Mouse (Mus musculus): ENCODE measurements around the gene Bicral. TPM values are rescaled to one million over a fixed set of nuclear protein-coding genes. Genes with fewer than 3 reads are reported as not detected.

Gene Bicral
- total and polyA plus RNA-seq, 3 experiments = 3.0 to 7.4 (median 5.9) TPM

- no peak for TF ChIP-seq MXI1 (IDR thresholded peaks at IDR 0.05; ENCODE audit: low read depth, low read length)
- TF ChIP-seq USF2 (conservative IDR thresholded peaks at IDR 0.05; ENCODE audit: low read depth, low read length) = no peak
- no peak for TF ChIP-seq UBTF (IDR thresholded peaks at IDR 0.05; ENCODE audit: low read depth, low read length)
- TF ChIP-seq POLR2A (IDR thresholded peaks at IDR 0.05; ENCODE audit: low read depth, low read length) = no peak
- no peak for TF ChIP-seq BHLHE40 (IDR thresholded peaks at IDR 0.05; ENCODE audit: low read depth, low read length)
- peak; percentile 95 for TF ChIP-seq IRF4 (IDR thresholded peaks at IDR 0.05; ENCODE audit: low read depth, low read length)
- no peak for TF ChIP-seq JUND (conservative IDR thresholded peaks at IDR 0.05; ENCODE audit: low read depth, low read length)
- TF ChIP-seq E2F4 (IDR thresholded peaks at IDR 0.05; ENCODE audit: insufficient replicate concordance, low read depth, low read length) = no peak
- TF ChIP-seq ZMIZ1 (IDR thresholded peaks at IDR 0.05; ENCODE audit: low read depth, low read length) = no peak
- peak; percentile 36; the same call in 1 of the 2 replicates for TF ChIP-seq ETS1 (conservative IDR thresholded peaks at IDR 0.05; ENCODE audit: low read depth, low read length)
- TF ChIP-seq ZNF384 (IDR thresholded peaks at IDR 0.05; ENCODE audit: low read depth, low read length) = peak; percentile 20; the same call in 1 of the 2 replicates
- TF ChIP-seq SIN3A (IDR thresholded peaks at IDR 0.05; ENCODE audit: low read length) = no peak; the same call in 1 of the 2 replicates
- no peak for TF ChIP-seq HCFC1 (IDR thresholded peaks at IDR 0.05; ENCODE audit: low read depth, low read length)
- TF ChIP-seq CHD2 (IDR thresholded peaks at IDR 0.05; ENCODE audit: low read length) = peak; percentile 40; the same call in 1 of the 2 replicates
- no peak for TF ChIP-seq NRF1 (IDR thresholded peaks at IDR 0.05; ENCODE audit: low read depth, low read length)
- TF ChIP-seq TCF12 (IDR thresholded peaks at IDR 0.05; ENCODE audit: low read depth, low read length) = no peak
- no peak for TF ChIP-seq MAX (IDR thresholded peaks at IDR 0.05; ENCODE audit: low read length)
- TF ChIP-seq MYC (IDR thresholded peaks at IDR 0.05; ENCODE audit: low read depth, low read length) = peak; percentile 38; the same call in 1 of the 2 replicates
- no peak for TF ChIP-seq ZC3H11A (IDR thresholded peaks at IDR 0.05; ENCODE audit: low read depth, low read length)
- no peak for TF ChIP-seq CHD1 (IDR thresholded peaks at IDR 0.05; ENCODE audit: low read depth, low read length)
- TF ChIP-seq JUN (IDR thresholded peaks at IDR 0.05; ENCODE audit: insufficient read depth, low read depth, low read length) = no peak
- TF ChIP-seq TBP (conservative IDR thresholded peaks at IDR 0.05; ENCODE audit: low read depth, low read length) = 0 out of 2 replicates have a peak, but pooled peaks have one; percentile 66
- no peak for TF ChIP-seq MAFK (IDR thresholded peaks at IDR 0.05; ENCODE audit: insufficient replicate concordance, low read length)
- TF ChIP-seq USF1 (IDR thresholded peaks at IDR 0.05; ENCODE audit: low read depth, low read length) = no peak
- no peak for TF ChIP-seq CTCF (conservative IDR thresholded peaks at IDR 0.05 in 1 of 2, IDR thresholded peaks at IDR 0.05 in 1 of 2; ENCODE audit: low read depth in 2 of 2, low read length in 2 of 2)
- peak; percentile 93 for TF ChIP-seq EP300 (IDR thresholded peaks at IDR 0.05; ENCODE audit: low read length)
- no peak; the same call in 1 of the 2 replicates for TF ChIP-seq RAD21 (IDR thresholded peaks at IDR 0.05; ENCODE audit: low read depth, low read length)
- TF ChIP-seq POLR2AphosphoS2 (IDR thresholded peaks at IDR 0.05; ENCODE audit: low read depth, low read length) = no peak
- no peak for TF ChIP-seq MAZ (IDR thresholded peaks at IDR 0.05; ENCODE audit: low read depth, low read length)
- no peak for TF ChIP-seq SMC3 (IDR thresholded peaks at IDR 0.05; ENCODE audit: low read depth, low read length)
- TF ChIP-seq RCOR1 (conservative IDR thresholded peaks at IDR 0.05; ENCODE audit: low read depth, low read length) = peak; percentile 46; the same call in 1 of the 2 replicates
- TF ChIP-seq ZKSCAN1 (IDR thresholded peaks at IDR 0.05; ENCODE audit: borderline replicate concordance, low read depth, low read length) = no peak
- no peak for TF ChIP-seq NELFE (IDR thresholded peaks at IDR 0.05; ENCODE audit: low read depth, low read length)
- TF ChIP-seq PAX5 (IDR thresholded peaks at IDR 0.05; ENCODE audit: low read length) = no peak
- TF ChIP-seq ELF1 (IDR thresholded peaks at IDR 0.05; ENCODE audit: low read depth, low read length) = no peak
- TF ChIP-seq GABPA (IDR thresholded peaks at IDR 0.05; ENCODE audit: insufficient replicate concordance, low read depth, low read length) = no peak
- TF ChIP-seq KAT2A (IDR thresholded peaks at IDR 0.05; ENCODE audit: insufficient replicate concordance, low read length) = no peak
- TF ChIP-seq MEF2A (IDR thresholded peaks at IDR 0.05; ENCODE audit: borderline replicate concordance, low read depth, low read length) = peak; percentile 90
- H3K27me3 ChIP-seq (replicated peaks) = no peaks in the 10 kb centered on the region
- no peak overlapping the region for H3K9ac ChIP-seq (ENCODE audit: insufficient read depth, low read depth)
- H3K36me3 ChIP-seq (replicated peaks in 1 of 2; ENCODE audit: control insufficient read depth in 1 of 2, insufficient read depth in 1 of 2, low read length in 1 of 2) = peaks cover 15 to 39% of the 10 kb centered on the region in 2 experiments
- dilution Hi-C loops (cut with MboI; ENCODE audit: extremely low pct_ligation_motif_present, extremely low pct_unique_long_range_greater_than_20kb, low sequenced_read_pairs) = no loop called here
- H3K79me2 ChIP-seq (replicated peaks; ENCODE audit: control insufficient read depth, extremely low read depth, insufficient read depth, poor library complexity, severe bottlenecking) = no peaks in the 10 kb centered on the region
- peaks cover under 1% of the 10 kb centered on the region for H3K9me3 ChIP-seq (replicated peaks; ENCODE audit: low read length)
- no peak overlapping the region for H3K4me3 ChIP-seq (replicated peaks in 1 of 3; ENCODE audit: low read depth in 2 of 3, low read length in 2 of 3, poor library complexity in 1 of 3)
- peak overlapping the region; percentile 67 for H3K27ac ChIP-seq (ENCODE audit: insufficient read depth, low read depth)
- peak overlapping the region; percentile 73 for H3K4me2 ChIP-seq (ENCODE audit: insufficient read depth, low read depth, poor library complexity, severe bottlenecking)
- H3K4me1 ChIP-seq (ENCODE audit: control insufficient read depth in 1 of 2, insufficient read depth in 2 of 2) = peaks cover 10 to 38% of the 10 kb centered on the region in 2 experiments
- in situ Hi-C loops (cut with MboI; ENCODE audit: low pct_ligation_motif_present, low pct_unique_long_range_greater_than_20kb, low sequenced_read_pairs) = no loop called here
- peak; percentile 76 for DNase-seq (ENCODE audit: extremely low read depth)
These were observed 28.3 kb downstream of the Bicral start for GRCm38 (mm10) chr17:46829856-46830535.
